Mouse (Mus musculus) brain, embryonic 14.5 days (tissue): ENCODE measurements around the gene Amigo3.

ENCODE experiments used
- CTCF ChIP-seq: fragments of 200-500 bp; IDR thresholded peaks from 2 replicates; pipeline ENCODE4 v1.5.1; 2012; ENCODE audit warnings: inconsistent platforms, mild to moderate bottlenecking, moderate library complexity, borderline replicate concordance; ENCODE audit not compliant: insufficient read depth, insufficient read length; ENCODE audit errors: extremely low read depth
- POLR2A ChIP-seq: fragments of 200-500 bp; IDR thresholded peaks from 2 replicates; pipeline ENCODE4 v1.6.1; 2012; ENCODE audit warnings: mild to moderate bottlenecking, inconsistent platforms, borderline replicate concordance; ENCODE audit not compliant: poor library complexity, insufficient read depth, insufficient read length, severe bottlenecking; ENCODE audit errors: extremely low read depth

DNA sequence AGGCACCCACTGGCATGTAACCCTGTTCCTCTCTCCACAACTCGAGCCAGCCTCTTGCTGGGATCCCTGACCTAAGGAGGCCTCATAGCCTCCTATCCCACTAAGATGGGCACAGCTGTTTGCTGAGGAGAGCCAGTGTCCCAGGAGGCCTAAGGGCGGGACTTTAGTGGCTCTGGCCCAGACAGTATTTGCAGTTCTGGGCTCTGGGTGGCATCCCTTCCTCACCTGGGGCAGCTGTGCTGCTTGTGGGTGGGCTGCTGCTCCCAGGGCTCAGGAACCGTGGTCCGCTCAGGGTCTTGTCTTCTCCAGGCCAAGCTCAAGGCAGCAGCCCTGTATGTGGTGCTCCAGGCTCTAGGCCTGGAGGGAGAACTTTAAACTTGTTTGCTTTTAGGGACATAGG lies 6.4 kb upstream of the Amigo3 start:
- TF ChIP-seq CTCF = no peak
- no peak for TF ChIP-seq POLR2A
